Mouse (Mus musculus) monocyte, adult 5-6 weeks (primary cell): ENCODE results near the gene Sugp2. TPM values are rescaled to one million over a fixed set of nuclear protein-coding genes. Genes with fewer than 3 reads are reported as not detected.

ENCODE experiments used
- ATAC-seq: fragments of 153-309, 156-312 bp; replicated peaks from 2 replicates; pipeline ENCODE4 v1.8.0; 2017; ENCODE audit warnings: mild to moderate bottlenecking; ENCODE audit not compliant: low TSS enrichment, insufficient number of reproducible peaks, severe bottlenecking, poor library complexity, low FRiP score
- total RNA-seq: library from RNA; stranded (forward); fragments of 200-1000, 200-491, 200-594 nt; gene quantifications from 3 replicates; pipeline ENCODE4 v1.2.3, GENCODE M21; 2017

Gene Sugp2
- total RNA-seq, 1 experiment from 2014 or later = 21.6 TPM

DNA sequence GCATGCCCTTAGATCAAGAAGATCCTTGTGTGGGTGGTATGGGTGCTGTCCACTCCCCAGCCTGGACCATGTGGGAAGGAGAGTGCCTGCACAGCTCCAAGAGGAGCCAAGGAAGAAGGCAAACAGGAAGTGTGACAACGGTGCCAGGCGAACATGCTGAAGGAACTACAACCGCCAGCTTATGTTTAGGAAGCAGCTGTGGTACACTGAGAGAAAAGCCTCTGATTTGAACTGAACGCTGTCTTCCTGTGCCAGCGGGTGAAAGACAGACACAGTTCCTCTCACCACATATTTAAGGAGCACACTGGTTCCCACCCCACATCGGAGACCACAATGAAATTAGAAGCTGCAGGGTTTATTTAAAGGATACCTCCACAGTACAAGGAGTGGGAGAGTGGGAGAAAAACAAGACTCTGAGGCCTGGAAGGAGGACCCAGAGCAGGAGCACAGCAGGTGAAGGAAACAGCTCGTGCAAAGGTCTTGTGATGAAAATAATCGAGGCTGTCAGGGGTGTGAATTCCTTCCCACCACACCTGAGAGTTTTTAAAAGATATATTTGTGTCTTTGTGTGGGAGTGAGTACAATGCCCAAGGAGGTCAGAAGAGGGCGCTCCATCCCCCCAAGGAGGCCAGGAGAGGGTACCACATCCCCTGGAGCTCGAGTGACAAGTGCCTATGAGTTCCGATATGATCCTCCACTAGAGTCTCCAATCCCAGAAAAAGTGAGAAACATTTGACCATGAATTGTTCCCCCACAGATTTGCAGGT lies 35.0 kb downstream of the Sugp2 start:
- ATAC-seq = no peak

DNA sequence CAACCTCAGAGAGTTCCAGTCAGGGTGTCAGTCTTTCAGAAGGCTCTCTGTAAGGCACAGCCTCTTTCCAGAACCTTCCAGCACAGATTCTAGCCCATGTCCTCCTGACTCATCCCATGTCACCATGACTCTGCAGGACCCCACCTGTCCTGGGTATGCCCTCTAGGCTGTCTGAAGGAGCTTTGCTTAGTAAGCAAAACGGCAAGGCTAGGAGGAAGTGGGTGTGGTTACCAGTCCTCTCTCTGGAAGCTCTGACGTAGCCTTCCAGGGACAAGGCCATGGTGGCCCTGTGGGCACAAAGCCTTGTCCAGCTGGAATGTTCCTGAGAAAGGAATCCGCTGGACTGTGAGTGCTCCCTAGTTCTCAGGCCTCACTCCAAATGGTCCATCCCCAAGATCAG lies 38.9 kb downstream of the Sugp2 start:
- ATAC-seq = peak; percentile 62

DNA sequence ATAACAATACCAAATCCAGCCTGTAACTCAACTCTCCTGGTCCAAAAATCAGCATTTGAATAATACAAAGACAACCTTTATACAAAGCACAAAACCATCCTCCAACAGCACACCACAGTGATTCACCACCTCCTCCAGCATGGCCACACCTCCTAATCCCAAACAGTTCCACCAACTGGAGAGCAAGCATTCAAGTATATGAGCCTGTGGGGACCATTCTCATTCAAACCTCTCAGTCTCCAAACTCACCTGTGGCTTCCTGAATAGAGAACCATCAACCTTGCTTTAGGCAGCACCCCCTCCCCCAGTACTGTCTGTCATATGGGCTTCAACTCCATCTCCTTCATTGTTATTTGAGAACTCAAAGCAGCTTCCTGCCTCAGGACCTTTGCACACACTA lies 40.3 kb downstream of the Sugp2 start:
- no peak for ATAC-seq

DNA sequence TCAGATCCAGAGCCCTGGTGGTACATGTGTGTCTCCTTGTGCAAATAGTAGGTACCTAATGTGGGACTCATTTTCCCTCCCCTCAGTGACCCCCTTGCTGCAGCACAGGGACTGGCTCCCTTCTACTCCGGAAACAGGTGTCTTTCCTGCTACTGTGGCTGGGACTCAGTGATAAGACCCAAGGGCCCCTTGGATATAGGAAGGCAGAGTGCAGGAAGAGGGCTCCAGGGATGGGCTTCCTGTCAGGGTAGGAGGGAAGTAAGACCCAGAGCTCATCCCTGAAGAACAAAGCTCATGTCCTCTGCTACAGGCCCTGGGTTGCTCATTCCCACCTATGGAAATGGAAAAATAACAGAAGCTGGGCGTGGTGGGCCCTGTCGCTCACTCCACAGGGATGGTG lies 42.5 kb downstream of the Sugp2 start:
- ATAC-seq = no peak

DNA sequence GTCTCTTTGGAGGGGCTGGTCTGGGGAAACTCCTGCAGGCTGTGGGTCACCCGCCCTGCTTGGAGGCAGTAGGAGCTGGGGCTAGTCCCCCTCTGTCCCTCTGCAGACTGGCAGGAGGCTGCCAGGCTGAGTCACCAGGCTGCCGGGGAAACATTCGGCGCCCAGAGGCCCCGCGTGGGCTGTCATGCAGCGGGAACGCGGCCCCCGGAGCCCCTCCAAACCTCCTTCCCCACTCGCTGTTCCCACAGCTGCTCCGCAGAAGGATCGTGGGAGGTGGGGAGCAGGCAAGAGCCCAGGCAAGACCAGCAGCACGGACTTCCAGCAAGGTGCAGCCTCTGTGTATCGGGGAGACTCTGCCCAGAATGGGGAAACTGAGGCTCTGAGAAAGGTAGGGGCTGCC lies 44.1 kb downstream of the Sugp2 start:
- no peak for ATAC-seq

DNA sequence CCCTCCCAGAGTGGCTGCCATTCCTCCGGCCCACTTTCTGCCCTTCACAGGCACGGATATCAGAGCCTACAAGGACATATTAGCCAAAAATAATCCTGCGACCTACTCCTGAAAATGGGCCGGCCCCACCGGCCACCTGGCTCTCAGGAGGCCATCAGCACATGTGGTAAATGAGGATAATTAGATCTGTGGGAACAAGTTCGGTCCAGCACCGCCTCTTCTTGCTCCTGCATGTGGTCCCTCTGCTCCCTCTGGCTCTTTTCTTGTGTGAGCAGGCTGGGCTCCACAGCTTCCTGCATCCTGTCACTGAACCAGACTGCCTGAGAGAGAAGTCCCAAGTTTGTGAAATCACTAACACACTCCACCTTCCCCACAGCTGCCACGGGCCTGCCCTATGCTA lies 45.2 kb downstream of the Sugp2 start:
- ATAC-seq = no peak

DNA sequence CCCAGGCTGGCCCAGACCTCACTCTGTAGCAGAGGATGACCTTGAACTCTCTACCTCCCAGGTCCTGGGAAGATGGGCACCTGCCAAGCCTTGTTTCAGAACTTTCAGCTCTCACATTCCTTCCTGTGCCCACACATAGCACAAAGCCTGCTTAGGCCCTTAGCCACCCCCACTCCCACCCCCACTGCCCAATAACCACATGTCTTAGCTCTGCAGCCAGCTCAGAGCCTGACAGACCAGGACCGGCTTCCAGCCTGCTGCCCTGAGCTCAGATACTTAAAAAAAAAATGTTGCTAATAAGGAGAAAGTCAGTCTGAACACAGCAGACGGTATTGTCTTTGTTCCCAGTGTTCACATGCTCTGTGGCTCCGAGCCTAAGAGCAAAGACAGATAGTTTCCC lies 47.0 kb downstream of the Sugp2 start:
- ATAC-seq = no peak

DNA sequence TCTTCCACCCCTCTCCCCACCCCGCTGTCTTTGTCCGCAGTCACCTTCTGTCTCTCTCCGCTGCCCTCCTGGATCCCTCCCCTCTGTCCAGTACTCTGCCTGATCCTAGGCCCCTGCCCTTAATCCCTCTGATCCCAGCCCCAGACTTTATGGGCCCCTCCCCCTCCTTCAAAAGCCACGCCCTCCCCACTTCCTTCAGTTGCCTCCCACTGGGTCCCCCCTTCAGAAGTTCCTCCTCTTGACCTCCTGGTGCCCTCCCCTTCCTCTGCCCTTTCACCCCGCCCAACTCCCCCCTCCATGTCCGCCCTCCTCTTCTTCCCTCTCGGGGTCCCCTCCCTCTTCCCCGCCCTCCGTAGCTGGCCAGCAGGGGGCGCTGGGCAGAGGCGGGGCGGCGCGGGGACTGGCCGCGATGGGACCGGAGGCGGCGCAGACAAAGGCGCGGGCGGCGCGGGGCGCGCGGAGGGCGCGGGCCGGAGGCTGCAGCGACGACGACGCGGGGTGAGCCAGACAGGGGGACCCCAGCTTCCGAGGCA lies 48.6 kb downstream of the Sugp2 start, which contains the start of gene Homer3:
Homer3 (plus strand) TSS at position 225 of the 533 bp plus-strand sequence.
- ATAC-seq = peak; percentile 91

DNA sequence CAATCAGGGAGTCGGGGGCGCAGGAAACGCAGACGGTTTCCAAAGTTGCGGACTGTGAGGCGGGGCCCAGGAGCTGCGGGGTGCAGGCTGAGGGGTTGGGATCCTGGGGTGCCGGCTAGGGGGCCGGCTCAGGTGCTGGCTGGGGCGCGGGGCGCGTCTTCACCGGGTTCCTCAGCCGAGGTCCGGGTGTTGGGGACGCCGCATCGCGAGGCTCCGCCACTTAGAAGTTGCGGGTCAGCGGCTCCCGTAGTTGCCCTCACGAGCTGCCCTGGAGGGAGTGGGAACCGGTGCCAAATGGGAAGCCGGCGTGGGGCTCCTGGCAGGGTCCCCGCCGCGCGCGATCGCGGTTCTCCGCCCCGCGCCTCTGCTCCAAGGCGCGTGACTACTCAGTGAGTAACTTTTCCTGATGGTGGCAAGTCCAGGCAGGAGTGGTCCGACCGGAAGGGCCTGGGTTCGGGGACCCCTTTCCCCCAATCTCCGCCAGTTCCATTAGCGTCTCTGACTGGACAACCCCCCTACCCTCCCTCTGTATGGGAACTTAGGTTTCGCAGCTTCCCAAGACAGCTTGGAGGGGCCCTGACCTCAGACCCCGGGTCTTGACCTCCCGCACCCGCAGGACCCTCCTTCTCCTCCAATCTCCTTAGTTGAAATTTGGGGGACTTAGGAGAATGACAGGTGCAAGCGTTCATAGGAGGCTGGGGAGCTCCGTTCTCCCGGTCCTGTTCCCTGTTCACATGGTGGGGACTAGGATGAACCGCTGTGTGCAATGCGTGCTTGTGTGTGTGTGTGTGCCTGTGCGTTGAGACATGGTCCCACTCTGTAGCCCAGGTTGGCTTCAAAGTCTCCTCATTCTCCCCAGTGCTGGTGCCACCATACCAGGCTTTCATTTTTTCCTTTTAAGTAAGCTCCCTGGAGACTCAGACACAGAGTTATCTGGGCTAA lies 49.4 kb downstream of the Sugp2 start:
- no peak for ATAC-seq

DNA sequence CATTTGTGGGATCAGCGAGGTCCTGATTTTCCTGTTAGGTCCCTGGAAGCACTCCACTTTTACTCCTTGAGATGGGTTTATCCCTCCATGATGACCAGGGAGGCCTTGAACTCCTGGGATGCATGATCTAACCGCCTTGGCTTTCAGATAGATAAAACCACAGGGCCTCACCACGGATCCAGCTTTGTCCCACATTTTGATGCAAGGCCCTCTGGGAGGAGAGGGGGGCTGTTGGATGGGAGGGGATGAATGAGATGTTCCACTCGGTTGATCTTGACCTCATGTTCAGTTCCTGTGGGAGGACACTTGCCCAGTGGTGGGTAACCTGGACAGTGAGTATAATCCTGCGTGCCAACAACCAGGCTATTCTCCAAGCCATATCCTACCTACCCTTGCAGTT lies 50.4 kb downstream of the Sugp2 start:
- no peak for ATAC-seq

DNA sequence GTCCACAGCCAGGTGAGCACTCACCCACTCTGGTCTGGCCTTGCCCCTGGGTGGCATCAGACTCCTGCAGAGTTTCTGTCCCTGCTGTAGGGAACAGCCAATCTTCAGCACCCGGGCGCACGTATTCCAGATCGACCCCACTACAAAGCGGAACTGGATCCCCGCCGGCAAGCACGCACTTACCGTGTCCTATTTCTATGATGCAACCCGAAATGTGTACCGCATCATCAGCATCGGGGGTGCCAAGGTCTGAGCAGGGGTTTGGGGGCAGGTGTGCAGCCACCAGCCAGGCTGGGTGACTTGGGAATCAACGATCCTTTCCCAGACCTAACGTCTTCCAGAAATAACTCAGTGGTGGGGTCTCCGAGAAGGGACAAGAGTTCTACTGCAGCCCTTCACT lies 51.3 kb downstream of the Sugp2 start:
- no peak for ATAC-seq

DNA sequence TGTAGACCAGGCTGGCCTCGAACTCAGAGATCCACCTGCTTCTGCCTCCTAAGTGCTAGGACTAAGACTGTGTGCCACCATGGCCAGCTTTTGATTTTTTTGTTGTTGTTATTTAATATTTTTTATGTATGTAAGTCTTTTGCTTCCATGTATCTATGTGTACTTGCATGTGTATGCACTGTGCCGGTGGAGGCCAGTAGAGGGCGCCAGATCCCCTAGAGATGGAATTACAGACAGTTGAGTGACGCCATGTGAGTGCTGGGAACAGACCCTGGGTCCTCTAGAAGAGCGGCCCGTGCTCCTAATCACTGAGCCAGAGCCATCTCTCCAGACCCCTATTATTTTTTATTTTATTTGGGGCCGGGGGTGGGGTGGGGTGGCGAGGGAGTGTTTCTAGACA lies 52.7 kb downstream of the Sugp2 start:
- ATAC-seq = no peak

DNA sequence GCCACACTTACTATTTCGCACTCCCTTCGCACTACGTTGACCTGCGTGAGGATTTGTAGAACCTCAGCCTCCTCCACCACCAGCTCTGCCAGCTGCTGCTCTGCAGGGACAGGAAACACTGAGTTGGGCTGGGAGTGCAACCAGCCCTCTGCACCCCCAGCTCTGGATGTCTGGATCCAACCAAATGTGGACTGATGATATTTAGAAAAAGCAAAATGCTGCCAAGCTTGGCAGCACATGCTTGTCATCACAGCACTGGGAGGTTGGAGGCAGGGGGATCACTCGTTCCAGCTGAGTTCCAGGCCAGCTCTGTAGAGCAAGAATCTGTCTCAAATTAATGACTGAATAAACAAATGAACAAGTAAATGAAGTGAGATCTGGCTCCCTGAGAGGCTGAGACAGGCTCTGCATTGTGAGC lies 60.0 kb downstream of the Sugp2 start:
- no peak for ATAC-seq

DNA sequence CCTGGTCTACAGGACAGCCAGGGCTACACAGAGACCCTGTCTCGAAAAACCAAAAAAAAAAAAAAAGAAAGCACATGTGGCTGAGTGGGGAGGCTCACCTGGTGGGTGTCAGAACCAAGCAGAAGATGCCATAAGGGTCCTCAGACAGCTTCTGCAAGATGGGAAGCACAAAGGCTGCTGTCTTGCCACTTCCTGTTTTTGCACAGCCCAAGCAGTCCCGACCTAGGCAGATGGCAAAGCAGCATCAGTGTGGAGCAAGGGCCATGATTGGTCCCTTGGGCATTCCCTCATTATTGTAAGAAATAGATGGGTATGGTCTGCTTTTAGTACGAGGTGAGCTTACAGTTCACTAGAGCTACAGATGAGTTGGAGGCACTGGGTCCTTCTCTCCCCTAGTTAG lies 66.9 kb downstream of the Sugp2 start:
- no peak for ATAC-seq

DNA sequence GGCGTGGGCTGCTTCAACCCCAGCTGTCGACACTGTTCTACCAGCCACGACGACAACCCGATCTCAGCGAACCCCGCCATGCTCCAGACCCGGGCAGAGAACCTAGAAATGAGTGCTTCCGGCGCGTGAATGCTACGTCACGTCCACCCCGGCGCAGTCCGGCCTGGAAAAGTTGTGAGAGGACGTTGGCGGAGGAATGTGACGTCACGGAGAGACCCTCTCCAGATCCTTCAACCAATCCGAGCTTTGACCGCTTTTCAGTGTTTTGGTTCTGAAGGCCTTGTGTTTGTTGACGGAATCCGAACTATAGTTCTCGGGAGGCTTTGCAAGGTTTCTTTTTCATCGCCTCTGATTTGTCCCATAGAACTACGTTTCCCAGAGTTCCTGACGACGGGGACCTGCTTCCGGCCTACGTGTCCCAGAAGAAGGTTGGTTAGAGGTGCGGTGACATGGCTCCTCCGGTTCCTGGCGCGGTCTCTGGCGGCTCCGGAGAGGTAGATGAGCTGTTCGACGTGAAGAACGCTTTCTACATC lies 68.4 kb downstream of the Sugp2 start, which contains the start of the genes Ddx49 and Cope:
Ddx49 (minus strand) TSS at position 132 of the 533 bp plus-strand sequence.
Cope (plus strand) TSS at position 161 of the 533 bp plus-strand sequence.
- ATAC-seq = peak; percentile 90

DNA sequence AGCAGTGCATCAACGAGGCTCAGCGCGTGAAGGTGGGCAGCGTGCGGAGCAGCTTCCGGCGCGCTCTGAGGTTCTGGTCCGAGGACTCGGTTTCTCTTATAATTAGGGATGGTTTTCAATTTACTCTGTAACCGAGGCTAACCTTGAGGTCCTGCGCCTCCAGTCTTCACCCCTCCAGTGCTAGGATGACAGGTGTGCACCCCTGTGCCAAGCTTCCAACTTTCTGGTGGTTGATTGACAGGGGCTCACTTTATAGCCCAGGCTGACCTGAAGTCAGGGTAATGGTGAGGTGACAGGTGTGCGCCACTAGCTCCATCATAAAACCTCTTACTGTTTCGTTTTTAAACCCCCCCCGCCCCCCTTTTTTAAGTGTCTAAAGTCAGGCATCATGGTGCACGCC lies 68.9 kb downstream of the Sugp2 start:
- ATAC-seq = no peak

DNA sequence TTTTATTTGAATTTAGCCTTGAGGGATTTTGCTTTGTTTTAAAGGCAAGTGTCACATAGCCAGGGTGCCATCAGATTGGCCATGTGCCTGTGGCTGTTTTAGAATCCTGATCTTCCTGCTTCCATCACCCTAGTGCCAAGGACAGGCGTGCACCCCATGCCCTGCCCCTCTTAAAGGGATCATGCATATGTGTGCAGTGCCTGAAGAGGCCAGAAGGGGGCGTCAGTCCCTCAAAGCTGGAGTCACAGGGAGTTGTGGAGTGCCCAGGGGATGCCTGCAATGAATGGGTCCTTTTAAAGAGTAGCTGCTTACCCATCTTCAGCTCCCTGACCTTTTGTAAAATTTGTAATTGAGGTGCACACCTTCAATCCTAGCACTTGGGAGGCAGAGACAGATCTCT lies 75.3 kb downstream of the Sugp2 start:
- ATAC-seq = no peak

DNA sequence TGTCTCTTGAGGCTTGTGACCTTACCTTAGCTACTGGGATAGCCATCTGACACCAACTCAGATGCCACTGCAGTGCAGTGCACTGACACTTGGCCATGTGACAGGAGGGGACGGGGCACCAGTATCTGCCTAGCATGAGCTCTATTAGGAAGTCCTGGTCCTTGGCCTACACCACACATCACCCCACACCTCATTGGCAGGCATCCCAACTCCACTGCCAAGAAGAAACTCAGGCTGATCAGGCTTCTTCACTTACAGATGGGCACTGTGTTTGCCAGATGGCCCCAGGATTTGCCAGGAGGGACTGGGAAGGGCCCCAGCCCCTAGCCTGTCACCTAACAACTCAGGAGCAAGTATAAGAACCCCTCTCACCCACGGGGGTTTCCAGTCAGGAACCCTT lies 79.4 kb downstream of the Sugp2 start:
- ATAC-seq = no peak
